Mouse (Mus musculus): Measurements from ENCODE around the gene Cryl1.

Gene Cryl1

DNA sequence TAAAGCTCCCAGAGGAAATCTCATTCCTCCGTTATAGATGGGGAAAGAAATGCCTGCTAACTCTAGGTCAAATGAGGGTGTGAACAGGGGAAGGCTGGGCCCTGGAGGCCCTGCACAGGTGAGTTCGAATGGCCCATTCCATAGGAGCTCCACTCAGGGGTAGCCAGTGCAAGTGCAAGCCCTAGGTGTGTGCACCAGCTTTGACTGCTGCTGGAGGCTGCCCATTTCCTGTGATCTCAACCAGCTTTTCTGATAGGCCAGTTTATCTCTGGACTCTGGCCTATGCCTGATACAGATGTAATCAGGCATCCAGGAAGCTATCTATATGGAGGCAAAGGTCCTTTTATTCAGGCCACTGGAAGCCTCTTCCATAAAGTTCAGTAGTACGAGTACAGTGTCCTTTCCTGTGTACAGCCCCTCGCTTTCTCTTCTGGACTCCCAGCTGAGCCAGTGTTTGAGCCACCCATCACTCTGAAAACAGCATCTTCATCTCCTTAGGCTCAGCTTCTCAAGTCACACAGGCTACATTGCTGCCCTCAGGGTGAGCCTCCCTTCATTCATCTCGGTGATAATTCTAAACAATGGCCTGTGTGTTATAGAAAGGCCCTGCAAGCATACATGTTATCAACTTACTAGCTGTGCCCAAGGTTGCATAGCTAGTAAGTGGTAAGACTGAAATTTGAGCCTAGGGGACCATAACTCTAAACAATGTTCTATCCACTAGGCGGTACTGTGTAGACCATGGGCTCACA is 167.9 kb downstream of the Cryl1 start:
- no peak for DNase-seq

All from right cerebral cortex, postnatal 14 days (tissue).